Mouse (Mus musculus): ENCODE data around the gene Lbx2. TPM values are rescaled to one million over a fixed set of nuclear protein-coding genes. Genes with fewer than 3 reads are reported as not detected.
A peak's percentile ranks its signal among the peaks of the same experiment; 100 is the strongest.

Lbx2 gene
- total RNA-seq (2022) = under 1 TPM in 2 of 4 experiments, not detected in 2; 0.63 to 0.94 TPM

GRCm38 (mm10) chr6:83086121-83087035 is at the start of gene Lbx2:
Gene Lbx2, plus strand, starts transcription at chr6:83086367.
- no peak for DNase-seq (ENCODE audit: low spot score in 2 of 2)

DNA sequence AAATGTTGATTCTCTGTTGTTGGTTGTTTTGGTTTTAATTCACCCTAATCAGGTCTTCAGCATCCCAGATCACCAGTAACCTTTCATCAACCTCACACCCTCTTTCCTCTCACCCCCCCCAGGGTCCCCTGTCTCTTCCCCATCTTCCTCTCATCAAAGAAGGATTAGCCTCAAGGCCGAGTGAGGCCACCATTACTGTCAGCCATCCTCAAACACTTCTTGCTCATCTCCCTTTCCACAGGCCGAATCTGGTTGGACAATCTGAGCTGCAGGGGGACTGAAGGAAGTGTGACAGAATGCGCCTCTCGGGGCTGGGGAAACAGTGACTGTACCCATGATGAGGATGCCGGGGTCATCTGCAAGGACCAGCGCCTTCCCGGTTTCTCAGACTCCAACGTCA is 49.0 kb upstream of the Lbx2 start:
- no peak for DNase-seq (ENCODE audit: low spot score in 2 of 2)

- DNase-seq (ENCODE audit: low spot score in 2 of 2) = peak; percentile 88 to 89
Measured at GRCm38 (mm10) chr6:83038496-83039012, 47.6 kb upstream of the Lbx2 start.

DNA sequence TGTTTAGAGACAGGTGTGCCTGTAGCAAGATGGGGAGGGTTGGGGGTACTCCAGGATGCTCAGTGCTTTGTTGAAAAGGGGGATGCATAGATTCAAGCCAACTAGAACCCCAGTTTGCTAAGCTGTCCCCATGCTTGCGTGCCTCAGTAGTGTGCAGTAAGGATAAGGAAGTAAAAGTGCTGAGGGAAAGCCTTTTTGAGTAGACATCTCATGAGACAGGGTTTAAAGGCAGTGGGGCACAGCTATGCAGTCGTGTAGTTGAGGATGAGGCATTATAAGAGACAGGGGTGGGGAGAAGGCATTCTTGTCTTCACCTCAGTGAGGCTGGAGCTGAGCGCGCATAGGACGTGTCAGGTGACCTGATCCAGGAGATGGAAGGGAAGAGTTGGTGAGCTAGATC is 45.6 kb upstream of the Lbx2 start:
- DNase-seq (ENCODE audit: low spot score in 2 of 2) = no peak

- no peak for DNase-seq (ENCODE audit: low spot score in 2 of 2)
Measured at GRCm38 (mm10) chr6:83043561-83043960, 42.6 kb upstream of the Lbx2 start.

GRCm38 (mm10) chr6:83043993-83044392 is 42.2 kb upstream of the Lbx2 start:
- DNase-seq (ENCODE audit: low spot score in 2 of 2) = no peak

- no peak for DNase-seq (ENCODE audit: low spot score in 2 of 2)
Measured at GRCm38 (mm10) chr6:83044742-83045141, 41.4 kb upstream of the Lbx2 start.

DNA sequence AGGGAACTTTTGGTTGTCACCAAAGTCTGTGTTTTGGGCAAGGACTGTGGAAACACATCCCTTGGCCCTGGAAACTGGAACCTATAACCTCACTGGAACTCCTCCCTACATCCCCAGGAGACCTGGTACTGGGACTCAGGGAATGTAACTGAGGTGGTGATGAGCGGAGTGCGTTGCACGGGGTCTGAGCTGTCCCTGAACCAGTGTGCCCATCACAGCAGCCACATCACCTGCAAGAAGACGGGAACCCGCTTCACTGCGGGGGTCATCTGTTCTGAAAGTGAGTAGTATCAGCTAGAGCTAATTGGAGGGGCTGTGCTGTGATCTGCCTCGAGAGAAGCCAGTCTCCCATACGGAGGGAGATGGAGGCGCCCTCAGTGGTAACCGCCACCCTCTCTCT is 36.8 kb upstream of the Lbx2 start:
- DNase-seq (ENCODE audit: low spot score in 2 of 2) = no peak

GRCm38 (mm10) chr6:83053136-83053960 is 32.8 kb upstream of the Lbx2 start:
- no peak for DNase-seq (ENCODE audit: low spot score in 2 of 2)

DNA sequence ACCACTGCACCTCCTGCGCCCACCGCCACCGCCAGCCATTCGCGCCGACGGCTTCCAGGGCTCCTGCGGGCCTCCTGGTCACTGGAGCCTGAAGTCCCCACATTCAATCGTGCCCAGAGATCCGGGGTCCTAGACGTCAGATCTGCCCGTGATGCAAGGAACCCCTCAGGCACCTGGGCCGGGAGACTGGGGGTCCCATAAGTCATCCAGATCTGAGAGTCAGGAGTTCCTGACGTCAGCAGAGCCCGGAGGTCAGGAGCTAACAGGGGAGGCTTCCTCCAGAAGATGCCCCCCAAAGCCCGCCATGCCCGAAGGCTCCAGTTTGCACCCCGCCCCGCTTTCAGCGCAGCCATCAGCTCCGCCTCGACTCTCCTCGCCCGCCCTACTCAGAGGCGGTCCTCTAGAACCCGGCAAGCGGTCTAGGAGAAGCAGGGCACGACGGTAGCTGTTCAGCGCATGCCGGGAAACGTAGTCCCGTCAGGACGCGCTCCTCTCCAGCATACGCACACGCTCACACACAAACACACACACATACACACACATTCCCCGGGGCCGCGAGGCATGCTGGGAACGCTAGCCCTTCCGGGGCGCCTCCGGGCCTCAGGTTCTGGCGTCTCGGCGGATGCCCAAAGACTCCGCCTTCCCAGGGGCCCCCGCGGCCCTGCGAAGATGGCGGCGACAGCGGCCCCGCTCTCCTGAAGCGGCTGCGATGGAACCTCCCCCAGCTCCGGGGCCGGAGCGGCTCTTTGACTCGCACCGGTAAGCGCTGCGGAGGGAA is 31.9 kb upstream of the Lbx2 start, which contains the start of gene Aup1:
TSS of gene Aup1 (plus strand) at position 448 of the 778 bp plus-strand sequence.
- DNase-seq (ENCODE audit: low spot score in 2 of 2) = peak; percentile 93 to 97

- no peak for DNase-seq (ENCODE audit: low spot score in 2 of 2)
Measured at GRCm38 (mm10) chr6:83054871-83055431, 31.2 kb upstream of the Lbx2 start, which contains the start of gene Htra2. Gene Htra2, minus strand, starts transcription at chr6:83055273.

- DNase-seq (ENCODE audit: low spot score in 2 of 2) = no peak
Measured at GRCm38 (mm10) chr6:83057790-83058189, 28.4 kb upstream of the Lbx2 start, which contains the start of gene Dqx1. Gene Dqx1, plus strand, starts transcription at chr6:83057844.

DNA sequence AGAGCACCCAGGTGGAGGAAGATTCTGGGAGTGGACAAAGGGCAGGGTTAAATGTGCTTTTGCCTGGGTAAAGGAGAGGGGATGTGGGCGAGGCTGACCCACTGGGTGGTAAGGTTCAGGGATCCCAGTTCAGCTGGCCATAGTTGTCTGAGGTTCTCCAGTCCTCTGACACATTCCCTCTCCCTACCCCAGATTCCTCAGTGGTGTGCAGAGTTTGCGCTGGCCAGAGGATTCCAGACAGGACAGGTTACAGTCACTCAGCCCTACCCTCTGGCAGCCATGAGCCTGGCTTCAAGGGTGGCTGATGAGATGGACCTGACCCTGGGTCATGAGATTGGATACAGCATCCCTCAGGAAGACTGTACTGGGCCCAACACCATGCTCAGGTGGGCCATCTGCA is 27.4 kb upstream of the Lbx2 start:
- DNase-seq (ENCODE audit: low spot score in 2 of 2) = no peak

DNA sequence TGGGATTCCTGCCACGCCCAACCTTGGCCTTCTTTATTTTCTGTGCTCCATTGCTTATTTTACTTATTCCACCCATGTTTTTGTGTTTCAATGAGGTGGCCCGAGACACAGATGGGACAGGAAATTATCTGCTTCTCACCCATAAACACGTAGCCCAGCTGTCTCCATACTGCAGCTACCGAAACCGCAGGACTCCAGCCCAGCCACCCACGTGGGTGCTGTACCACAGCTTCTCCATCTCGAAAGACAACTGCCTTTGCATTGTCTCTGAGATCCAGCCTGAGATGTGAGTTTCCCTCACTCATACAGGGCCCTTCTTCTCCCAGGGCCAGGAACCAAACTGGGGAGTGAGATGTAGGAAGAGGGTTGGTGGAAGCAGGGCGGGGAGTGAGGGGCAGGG is 20.2 kb upstream of the Lbx2 start:
- no peak for DNase-seq (ENCODE audit: low spot score in 2 of 2)

GRCm38 (mm10) chr6:83066441-83066840 is 19.7 kb upstream of the Lbx2 start:
- DNase-seq (ENCODE audit: low spot score in 2 of 2) = no peak

DNA sequence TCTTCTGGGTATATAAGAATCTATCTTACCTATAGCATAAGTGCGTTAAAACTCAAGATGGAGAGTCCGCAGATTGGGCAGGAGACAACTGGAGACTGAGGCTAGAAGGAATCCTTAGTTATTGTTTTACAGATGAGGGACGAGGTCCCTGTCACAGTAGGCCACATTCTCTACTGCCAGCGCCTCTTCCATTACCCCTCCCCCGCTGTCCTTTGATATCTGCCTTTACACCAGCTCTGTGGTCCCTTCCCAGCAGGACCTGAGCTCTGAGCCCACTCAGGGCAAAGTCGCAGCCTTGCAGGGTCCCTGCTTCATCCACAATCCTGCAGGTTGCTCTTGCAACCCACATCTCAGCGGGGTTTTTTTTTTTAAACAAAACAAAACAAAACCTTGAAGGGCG is 17.9 kb upstream of the Lbx2 start:
- no peak for DNase-seq (ENCODE audit: low spot score in 2 of 2)

DNA sequence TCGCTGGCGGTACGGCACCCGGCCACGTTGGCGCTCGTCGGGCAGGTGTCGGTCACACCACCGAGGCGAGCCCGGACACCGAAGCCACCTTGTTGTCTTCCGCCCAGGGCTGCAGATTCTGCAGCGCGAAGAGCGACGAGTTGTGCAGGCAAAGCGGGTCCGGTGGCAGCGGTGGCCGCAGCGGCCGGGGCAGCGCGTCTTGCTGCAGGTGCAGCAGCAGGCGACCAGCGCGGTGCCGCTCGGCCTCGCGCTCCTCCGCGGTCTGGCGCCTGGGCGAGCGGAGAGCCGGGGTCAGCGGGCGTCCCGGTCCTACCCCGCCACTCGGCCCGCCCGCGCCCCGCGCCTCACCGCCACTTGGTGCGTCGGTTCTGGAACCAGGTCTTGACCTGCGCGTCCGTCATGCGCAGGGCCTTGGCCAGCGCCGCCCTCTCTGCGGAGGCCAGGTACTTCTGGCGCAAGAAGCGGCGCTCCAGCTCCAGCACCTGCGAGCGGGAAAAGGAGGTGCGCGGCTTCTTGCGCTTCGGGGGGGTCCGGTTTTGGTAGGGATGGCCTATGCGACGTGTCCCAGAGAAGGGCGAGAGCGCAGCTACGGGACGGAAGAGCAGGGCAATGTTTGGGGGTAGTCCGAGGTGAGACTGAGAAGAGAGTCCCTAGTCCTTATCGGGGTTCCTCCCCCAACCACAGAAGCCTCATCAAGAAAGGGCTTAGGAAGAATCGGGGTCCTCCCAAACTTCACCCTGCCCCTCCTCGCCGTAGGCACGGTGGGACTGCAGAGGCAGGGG is 17.3 kb upstream of the Lbx2 start:
- DNase-seq (ENCODE audit: low spot score in 2 of 2) = no peak

DNA sequence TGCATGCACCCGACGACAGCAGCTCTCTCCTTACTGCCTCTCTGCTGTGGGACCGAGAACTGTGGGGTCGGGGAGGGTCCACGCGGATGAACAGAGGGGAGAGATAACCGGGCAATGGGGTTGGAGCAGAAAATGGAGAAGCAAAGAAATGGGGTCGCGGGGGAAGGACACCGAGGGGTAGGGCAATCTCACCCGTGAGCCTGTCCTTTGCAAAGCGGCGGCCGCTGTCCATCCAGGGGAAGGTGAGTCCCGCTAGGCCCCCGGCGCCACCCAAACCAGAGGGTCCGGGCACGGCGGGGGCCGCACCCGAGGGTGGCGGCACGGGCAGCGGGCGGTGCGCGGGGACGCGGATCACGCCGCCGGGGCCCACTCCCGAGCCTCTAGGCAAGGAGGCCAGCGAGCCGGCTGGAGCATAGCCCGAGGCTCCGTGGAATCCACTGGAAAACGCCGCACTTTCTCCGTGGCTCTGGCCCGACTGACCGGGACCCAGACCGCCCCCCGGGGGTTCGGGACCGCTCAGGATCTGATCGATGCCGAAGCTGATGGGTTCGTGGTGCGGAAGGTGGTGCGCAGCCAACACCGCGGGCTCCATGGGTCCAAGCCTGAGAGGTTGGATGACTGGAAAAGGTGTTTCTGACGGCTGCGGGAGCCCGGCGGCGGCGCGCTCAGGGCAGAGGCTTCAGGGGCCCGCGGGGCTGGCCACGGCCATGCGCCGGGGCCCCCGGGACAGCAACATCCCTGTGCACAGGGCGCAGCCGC is 16.5 kb upstream of the Lbx2 start:
- DNase-seq (ENCODE audit: low spot score in 2 of 2) = no peak

- no peak for DNase-seq (ENCODE audit: low spot score in 2 of 2)
Measured at GRCm38 (mm10) chr6:83070247-83070310, 16.1 kb upstream of the Lbx2 start, which contains the start of gene Tlx2. Gene Tlx2, minus strand, starts transcription at chr6:83070293.
